Mouse (Mus musculus) cerebellum, postnatal 4 days (tissue): ENCODE results near the gene Slc16a6.

Experiments
- DNase-seq, 2 experiments: peaks; one replicate each; pipeline ENCODE4 v3.0.0; 2022; ENCODE audit warnings: low spot score in 2 of 2, mixed read lengths in 1 of 2

Slc16a6 gene

DNA sequence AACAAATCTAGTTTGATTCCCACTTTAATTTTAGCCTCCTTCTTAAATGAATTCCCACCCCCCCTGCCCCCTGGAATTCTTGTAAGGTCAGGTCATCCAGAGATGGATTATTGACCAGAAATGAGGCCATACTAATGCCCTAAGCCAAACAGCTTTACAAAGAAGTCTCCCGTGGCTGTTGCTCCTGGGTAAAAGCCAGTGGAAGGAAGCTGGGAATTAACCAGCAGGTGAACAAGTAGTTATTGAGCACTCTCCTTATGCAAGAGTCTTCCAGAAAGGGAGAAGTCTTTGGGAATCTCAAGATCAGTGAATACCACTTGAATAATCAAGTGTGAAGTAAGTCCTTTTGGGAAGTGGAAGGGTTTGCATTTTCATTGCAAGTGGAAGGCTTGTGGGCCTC is 13.7 kb upstream of the Slc16a6 start:
- no peak for DNase-seq

DNA sequence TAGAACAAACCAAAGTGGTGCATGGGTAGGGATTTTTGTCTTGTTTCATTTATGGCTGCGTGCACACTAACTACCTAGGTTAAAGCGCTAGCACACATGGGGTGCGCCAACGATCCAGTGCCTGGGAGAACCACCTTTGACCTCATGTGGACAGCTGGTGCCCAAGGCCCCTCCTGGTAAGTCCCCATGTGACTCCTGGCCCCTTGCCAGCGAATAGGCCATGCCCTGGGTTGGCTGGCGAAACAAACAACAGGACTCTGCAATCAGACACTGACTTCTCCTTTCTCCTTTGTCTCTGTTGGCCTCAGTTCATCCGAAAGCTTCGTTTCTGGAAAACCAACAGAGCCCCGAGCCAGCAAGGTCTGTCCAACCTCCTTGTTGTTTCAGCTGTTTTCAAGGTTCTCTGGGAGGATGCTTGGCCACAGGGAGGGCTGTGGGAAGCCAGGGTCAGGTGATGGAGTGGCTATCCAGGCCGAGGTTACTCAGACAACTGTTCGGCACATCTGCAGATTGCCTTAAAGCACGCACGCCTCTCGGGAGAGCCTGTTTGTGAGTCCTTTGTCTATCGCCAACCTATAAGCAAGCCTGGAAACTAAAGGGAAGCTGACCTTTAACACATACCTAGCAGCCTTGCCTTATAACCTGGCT is 12.1 kb upstream of the Slc16a6 start:
- peak in 1 of 2 experiments; percentile 20 for DNase-seq

DNA sequence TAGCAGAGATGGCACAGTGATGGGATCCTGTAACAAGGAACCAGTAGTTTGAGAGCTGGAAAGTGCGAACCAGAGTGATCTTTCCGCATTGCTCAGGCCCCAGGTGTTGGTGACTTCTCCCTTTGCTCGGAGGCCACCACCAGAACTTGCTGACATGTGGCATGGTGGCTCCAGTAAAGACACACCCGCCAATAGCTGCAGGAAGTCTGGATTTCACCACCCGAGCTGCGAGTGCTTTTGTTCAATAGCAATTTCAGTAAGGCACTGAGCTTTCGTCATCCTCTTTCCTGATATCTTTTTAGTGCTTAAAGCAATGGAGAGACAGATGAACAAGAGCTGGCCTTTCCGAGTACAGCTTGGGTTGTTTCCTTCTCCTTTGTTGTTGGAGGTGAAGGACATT is 7.0 kb upstream of the Slc16a6 start:
- DNase-seq: no peak

DNA sequence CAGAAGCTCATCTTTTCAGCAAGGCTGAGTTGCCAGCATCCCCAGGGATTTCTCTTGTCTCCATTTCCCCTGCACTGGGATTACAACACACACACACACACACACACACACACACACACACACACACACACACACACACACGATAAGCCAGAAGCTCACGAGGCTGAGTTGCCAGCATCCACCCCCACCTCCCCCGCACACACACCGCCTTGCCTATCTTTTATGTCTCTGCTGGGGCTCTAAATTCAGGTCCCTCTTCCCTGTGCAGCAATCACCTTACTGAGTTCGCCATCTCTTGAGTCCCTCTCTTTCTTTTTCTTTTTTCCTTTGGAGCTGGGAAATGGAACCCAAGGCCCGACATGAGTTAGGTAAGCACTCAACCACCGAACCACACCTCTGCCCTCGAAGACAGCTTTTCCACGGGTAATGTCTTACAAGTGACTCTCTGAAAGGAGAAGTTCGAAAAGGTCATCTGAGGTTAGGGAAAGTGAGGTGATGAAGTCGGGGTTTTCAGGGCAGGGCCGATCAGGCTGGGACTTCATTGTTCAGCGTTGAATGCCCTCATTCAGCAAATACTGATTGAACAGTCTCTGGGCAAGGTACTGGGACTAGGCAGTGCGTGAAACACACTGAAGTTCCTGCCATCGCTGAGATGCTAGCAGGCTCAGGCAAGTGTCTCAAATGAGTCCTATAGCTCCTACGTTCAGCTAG is 6.3 kb upstream of the Slc16a6 start:
- no peak for DNase-seq

DNA sequence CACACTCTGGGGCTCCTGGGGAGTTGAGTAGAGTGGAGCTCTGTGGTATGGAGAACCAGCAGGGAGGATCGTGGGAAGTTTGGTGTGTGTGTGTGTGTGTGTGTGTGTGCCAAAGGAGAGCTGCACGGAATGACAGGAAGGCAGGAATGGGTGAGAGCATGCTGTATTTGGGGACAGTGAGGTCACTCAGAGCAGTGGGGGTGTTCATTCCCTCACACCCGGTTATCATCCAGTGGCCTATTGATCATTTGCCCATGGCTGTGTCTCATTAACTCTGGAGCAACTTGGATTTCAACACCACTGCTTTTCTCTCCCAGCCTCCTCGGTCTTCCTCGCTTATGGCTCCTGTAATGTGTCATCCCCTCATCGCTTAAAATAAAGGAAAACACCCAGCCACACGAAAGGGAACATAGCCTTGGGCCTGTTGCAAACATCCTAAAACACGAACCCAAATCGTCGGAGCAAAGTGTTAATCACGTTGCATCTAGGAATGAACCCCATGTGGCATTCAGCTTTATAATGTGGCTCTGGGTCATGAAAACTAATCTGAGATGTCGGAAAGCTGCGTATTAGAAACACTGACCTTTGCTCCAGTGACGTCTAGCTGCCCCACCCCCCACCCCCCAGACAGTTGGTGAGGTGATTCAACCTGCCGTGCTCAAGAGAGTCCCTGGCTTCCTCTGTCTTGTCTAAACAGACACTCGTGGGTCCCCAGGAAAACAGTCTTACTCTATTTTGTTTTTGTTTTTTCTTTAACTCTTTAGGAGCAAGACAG is 4.4 kb upstream of the Slc16a6 start:
- DNase-seq: no peak

DNA sequence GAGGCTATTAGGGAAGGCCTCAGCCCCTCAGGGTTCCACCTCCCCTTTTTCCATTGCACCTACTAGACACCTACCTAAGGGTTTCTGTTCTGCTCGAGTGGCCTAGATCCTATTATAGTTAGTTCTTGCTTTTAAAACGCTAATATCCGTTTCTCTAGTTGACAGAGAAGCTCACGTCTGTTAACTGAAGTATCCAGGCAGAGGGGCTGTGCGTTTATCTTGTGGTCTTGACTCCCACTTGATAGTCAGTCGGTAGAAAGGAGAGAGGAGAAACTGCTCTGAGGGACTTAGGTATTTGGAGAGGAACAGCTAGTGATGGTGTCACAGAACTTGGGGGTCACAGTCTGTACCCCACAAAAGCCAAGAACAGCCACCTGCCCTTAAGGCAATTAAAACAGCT is 3.3 kb upstream of the Slc16a6 start:
- DNase-seq: no peak

DNA sequence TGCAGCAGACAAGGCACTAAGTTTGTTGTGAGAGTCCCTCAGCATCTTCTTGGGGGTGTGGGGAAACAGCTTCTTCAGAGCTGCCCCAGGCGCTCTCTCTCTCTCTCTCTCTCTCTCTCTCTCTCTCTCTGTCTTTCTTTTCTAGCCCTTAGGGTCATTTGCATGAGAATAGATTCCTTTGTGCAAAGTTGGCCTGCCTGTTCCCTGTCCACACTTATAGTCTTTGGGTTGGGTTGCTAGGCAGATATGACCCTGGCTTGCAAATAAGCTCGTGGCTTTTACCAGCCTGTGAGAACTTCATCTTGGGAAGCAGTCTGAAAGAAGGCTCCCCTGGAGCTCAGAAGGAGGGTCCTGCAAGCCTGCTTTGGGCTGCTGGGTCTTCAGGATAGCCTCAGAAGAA is 2.8 kb upstream of the Slc16a6 start:
- no peak for DNase-seq

DNA sequence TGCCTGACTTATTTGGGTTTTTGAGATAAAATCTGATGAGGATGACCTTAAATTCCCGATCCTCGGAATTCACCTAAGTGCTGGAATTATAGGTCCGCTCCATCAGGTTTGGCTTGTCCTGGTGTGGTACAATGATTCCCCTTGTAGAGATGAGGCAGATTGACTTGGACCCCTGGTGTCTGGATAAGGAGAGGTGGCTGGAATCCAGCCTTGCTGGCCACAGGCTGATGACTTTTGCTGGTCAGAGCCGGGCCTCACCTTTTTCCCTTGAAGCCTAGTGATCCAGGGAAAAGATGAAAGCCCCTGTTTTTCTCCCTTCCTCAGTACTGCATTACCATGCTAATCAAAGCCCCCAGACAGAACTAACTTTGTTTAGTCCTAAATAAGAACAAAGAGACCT is 2.3 kb upstream of the Slc16a6 start:
- no peak for DNase-seq

DNA sequence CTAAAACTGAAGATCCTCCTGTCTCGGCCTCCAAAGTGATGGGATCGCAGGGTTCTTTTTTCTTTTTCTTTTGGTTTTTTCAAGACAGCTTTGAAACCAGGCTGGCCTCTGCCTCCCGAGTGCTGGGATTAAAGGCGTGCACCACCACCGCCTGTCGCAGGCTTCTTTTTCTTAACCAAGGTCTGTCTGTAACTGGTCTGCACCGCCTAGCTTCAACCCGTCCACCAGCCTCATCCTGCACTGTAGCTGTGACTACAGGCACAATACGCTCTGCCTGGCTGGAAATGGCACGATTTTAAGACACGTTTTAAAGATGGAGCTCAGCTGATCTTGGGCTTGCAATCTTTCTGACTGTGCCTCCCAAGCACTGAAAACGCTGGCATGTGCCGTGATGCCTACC is 1.4 kb upstream of the Slc16a6 start:
- DNase-seq: no peak

DNA sequence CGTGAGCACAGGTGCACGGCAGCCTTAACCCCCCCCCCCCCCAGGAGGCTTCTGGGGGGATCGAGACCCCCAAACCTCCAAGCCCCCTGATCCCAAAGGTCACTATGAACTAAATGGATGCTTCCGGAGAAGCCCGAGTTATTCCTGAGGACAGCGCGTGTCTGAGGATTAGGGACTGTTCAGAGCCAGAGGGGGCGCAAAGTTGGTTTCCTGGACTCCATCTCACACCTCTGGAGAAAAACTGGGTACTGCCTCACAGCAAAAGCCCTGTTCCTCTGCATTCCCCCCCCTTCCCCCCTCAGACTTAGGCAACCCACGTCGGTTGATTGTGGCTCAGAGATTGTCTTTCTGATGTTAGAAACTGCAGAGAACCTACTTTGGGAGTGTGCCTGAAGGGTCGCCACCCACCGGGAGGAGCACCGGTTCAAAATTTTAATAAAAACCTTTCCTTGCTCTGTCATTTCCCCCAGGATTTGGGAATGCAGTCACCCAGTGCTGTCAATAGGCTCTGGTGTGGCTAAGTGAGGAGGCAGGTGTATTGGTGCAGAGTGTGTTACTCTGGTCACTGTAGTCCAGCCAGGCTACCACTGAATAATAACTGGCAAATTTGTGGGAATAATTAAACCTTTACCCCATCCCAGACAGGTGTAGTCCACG is 816 bp upstream of the Slc16a6 start:
- DNase-seq: no peak

DNA sequence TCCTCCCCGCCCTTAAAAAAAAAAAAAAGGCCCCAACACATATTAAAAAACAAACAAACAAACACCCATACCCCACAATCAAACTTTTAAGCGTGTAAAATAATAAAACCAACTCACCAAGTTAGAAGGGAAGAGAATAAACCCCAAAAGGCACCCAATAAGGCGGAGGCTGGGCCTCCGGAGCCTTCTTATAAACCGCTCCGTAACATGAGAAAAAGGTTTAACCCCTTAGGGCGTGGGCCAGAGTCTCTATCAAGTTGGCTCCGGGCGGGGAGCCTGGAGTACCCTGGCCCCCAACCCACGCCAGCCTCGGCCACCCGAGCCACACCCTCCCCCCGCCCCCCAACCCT is 602 bp downstream of the Slc16a6 start:
- DNase-seq: no peak

DNA sequence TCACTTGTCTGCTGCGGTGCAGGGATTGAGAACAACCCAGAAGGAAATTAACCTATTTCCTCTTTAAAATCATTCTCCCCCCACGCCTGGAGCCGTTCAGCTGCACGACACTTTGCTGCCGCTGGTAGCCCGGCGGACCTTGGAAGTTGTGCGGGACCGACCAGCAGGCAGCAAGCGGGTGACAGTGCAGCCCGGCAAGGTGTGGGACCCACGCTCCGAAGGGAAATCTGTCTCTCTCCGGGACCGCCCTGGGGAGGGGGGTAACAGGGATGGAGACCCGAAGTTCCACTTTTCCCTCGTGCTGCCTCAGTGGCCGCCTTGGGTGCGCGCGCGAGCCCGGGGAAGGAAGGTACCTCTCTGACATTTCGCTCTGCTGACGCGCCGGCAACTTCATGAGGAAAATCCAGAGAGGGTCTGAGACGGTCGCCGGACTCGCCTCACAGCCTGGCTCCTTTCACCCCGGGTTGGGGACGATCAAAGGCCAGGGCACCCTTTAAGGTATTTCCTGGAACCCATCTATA is 1.2 kb downstream of the Slc16a6 start:
- peak in 1 of 2 experiments; percentile 35 for DNase-seq

DNA sequence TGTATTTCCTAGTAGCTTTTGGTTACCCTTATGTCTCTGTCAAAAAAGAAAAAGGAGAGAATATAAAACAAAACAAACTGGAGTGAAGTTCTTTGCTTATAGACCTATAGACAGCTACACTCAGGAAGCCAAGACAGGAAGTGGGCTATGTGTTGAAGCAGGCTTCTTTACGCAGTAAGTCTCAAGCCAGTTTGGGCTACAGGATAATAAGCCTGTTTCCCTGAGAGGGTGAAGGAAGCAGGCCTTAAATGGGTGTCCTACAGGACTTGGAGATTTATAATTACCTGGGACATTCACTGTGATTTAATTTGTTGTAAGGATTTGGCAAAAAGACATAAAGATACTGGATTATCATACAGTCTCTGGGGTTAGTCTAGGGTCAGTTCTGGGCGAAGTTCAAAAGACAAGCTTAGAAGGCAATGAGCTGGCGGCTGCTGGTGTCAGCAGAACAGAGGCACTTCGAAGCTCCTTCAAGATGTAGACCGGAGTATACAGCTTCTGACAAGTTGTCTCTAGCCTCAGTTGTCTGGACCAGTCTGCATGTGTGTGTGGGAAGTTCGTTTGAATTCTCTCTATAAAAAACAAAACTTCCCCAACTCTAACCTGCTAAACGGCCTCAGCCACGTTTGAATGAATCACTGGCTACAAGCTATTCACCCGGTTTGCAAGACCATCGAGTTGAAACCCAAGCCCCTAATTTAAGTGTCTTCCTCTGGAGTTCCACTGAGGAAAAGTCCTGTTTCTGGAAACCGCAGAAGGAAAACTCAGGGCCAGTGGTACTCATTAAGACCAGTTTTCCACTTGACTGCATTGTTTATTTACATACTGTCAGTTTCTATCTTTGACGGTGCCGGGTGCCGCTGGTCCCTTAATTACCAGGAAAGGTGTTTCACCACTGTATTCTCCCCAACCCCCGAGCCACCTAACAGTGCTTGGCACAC is 2.2 kb downstream of the Slc16a6 start:
- no peak for DNase-seq

DNA sequence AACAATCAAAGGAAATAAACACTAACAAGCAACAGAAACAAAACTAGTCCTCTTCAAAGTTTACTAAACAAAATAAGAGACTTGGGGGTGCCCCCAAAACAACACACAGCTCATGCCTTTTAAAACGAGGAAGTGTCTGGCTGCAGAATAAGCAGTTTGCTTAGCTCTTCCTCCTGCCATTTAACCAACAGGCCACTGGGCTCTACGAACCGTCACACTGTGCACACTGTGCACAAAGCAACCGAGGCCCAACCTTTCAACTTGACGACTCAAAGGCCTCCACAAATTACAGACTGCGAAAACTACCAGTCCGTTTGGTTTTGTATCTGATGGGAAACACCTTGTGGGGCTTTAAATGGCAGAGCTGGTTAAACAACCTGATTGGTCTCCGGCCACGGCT is 3.2 kb downstream of the Slc16a6 start:
- no peak for DNase-seq

DNA sequence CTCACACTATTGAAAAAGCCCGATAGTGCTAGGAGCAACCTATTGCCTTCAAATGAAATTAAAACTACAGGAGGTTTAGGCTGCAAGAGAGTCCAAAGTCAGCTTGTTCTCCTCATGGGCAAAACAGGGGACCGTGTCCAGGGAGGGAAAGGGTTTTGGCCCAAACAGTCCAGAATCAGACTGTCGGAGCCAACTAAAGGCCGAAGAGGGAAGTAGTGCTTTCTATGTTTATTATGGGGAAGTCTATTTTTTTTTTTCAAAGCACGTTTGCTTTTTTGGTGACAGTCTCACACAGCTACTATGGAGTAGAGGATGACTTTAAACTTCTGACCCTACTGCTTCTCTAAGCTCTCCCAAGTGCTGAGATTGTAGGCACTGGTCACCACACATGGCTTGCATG is 5.3 kb downstream of the Slc16a6 start:
- no peak for DNase-seq

DNA sequence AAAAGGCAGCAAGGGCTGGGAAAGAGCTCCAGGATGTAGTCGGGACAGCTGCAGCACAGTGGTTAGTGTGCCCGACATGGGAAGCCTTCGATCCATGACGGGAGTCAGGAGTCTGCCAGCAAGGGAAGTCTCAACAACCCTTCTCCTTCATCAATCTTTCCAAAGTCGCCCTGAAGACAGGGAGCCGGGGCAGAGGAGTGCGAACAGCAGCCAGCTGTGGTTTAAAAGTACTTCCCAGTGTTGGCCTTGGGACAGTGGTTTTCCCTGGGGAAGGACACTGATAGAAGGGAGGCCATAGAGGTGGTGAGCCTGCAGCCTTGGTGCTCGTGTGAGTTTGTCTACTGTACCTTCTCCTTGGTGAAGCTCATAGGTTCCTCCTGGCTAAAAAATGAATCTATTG is 6.4 kb downstream of the Slc16a6 start:
- DNase-seq: no peak

DNA sequence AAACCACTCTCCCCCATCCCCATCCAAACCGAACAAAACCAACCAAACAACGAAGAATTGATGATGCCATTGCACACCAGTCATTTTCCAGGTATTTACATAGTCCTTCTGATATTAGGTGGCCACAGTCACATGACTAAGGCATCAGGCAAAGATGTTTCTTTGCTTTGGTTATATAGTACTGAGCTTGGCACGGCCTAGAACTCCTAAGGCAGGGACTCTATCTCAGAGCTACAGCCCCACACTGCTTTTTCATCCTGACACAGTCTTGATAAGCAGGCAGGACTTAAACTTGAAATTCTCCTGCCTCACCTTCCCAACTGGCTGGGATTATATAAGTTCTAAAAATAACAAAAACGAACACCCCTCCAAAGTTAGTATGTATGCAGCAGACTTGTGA is 8.3 kb downstream of the Slc16a6 start:
- DNase-seq: no peak

DNA sequence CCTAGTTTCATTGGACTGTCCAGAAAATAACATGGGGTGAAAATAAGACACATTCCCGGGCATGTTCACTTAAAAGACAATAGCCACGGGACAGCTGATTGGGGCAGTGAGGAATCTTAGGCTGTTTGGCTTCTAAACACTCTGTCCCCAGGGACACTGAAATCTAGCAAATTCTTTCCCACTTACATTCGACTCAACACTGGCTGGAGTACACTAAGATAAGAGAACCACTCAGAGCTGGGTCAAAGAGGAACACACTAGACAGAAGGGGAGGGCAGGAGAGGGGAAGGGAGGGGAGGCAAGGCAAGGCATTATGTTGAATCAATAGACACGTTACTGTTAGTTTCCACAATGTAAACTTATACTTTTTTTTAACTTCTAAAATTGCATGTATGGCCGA is 12.8 kb downstream of the Slc16a6 start:
- no peak for DNase-seq

DNA sequence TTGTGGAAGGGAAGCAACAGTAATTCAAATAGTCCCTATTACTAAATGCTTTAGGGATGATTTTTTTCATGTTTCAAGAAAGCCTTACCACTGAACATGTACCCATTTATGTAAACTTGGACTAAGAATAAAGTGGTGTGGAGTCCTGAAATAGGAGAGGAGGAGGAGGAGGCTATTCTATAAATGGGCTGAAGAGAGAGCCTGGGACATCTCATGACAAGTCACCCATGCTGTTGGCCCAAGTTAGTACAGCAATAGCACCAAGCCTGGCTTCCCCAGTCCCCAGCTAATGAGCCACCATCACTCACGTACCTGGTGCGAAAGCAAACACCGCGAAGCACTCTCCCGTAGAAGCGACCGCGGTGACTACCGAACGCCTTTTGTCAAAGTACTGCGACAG is 15.2 kb downstream of the Slc16a6 start:
- no peak for DNase-seq

DNA sequence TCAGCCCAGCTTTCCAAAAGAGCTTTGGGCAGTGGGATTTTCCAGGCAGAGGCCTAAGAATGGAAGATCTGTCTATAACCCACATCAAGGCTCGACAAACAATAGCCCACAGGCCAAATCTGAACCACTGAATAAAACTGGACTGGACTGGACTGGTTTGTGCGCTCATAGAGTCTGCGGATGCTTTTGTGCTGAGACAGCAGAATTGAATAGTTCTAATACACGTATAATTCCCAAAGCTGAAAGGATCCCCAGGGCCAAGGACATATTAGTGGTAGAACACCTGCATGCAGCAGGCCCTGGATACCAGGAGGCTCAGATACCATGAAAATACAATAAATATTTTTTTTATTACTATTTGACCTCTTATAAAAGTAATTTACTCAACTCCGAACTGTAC is 17.1 kb downstream of the Slc16a6 start:
- DNase-seq: no peak

DNA sequence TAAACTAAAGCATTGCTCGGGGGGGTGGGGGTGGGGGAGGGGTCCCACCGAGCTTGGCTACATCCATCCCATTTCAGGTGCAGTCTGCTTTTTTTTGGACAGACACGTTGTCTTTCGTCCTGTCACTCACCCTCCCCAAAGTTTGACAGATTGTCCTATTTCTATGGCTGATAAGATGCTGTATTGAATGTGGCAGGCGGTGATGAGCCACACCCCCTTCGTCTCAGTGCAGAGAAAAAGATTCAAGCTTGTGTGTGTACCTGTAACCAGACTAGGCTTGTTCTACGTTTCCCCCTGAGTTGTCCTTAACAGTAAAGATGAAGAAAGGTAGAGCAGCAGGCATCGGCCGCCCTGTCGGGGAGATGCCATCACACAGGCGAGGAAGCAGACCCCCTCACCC is 22.2 kb downstream of the Slc16a6 start:
- no peak for DNase-seq
